Mouse (Mus musculus): Measurements from ENCODE around the gene Ifi27l2b. TPM values are rescaled to one million over a fixed set of nuclear protein-coding genes. Genes with fewer than 3 reads are reported as not detected.
"Not testable (repeated sequence)": the region's sequence is repeated elsewhere in the genome, so short reads cannot be mapped to it uniquely, and the experiment has no call there.

The Ifi27l2b gene
- polyA plus RNA-seq, 1 experiment: 0.19 TPM

GRCm38 (mm10) chr12:103477461-103478015 lies 20.5 kb upstream of the Ifi27l2b start:
- H3K27me3 ChIP-seq (replicated peaks; ENCODE audit: control insufficient read depth, insufficient read depth, low read length): no peaks in the 10 kb centered on the region
- no peak for DNase-seq
- H3K4me3 ChIP-seq (ENCODE audit: insufficient read depth, low read depth, low read length): no peak overlapping the region
- TF ChIP-seq POLR2A (IDR thresholded peaks at IDR 0.05; ENCODE audit: low read depth, low read length) (no peak), CTCF (conservative IDR thresholded peaks at IDR 0.05; ENCODE audit: insufficient read depth, insufficient read length, low read depth, low read length) (no peak)
- H3K4me1 ChIP-seq (ENCODE audit: control insufficient read depth, insufficient read depth, low read length): no peaks in the 10 kb centered on the region
- H3K27ac ChIP-seq (ENCODE audit: insufficient read depth, low read depth, low read length): no peak overlapping the region
- WGBS: 70% methylated on average over 7 of the region's 7 CpGs
- no peaks in the 10 kb centered on the region for H3K36me3 ChIP-seq (ENCODE audit: control insufficient read depth, insufficient read depth, low read length)

GRCm38 (mm10) chr12:103476779-103477389 lies 19.9 kb upstream of the Ifi27l2b start:
- WGBS: 72% methylated on average over 1 of the region's 1 CpGs
- no peak overlapping the region for H3K27ac ChIP-seq (ENCODE audit: insufficient read depth, low read depth, low read length)
- H3K36me3 ChIP-seq (ENCODE audit: control insufficient read depth, insufficient read depth, low read length): no peaks in the 10 kb centered on the region
- no peak overlapping the region for H3K4me3 ChIP-seq (ENCODE audit: insufficient read depth, low read depth, low read length)
- no peak for DNase-seq
- no peak for TF ChIP-seq CTCF (conservative IDR thresholded peaks at IDR 0.05; ENCODE audit: insufficient read depth, insufficient read length, low read depth, low read length)
- no peak for TF ChIP-seq POLR2A (IDR thresholded peaks at IDR 0.05; ENCODE audit: low read depth, low read length)
- H3K4me1 ChIP-seq (ENCODE audit: control insufficient read depth, insufficient read depth, low read length): no peaks in the 10 kb centered on the region
- H3K27me3 ChIP-seq (replicated peaks; ENCODE audit: control insufficient read depth, insufficient read depth, low read length): no peaks in the 10 kb centered on the region

GRCm38 (mm10) chr12:103474481-103474880 lies 17.5 kb upstream of the Ifi27l2b start:
- no peak for DNase-seq
- Histone ChIP-seq H3K4me3 (ENCODE audit: insufficient read depth, low read depth, low read length) (no peak overlapping the region), H3K27me3 (replicated peaks; ENCODE audit: control insufficient read depth, insufficient read depth, low read length) (no peaks in the 10 kb centered on the region), H3K36me3 (ENCODE audit: control insufficient read depth, insufficient read depth, low read length) (no peaks in the 10 kb centered on the region), H3K4me1 (ENCODE audit: control insufficient read depth, insufficient read depth, low read length) (no peaks in the 10 kb centered on the region), H3K27ac (ENCODE audit: insufficient read depth, low read depth, low read length) (no peak overlapping the region)
- WGBS: 35% methylated on average over 2 of the region's 2 CpGs
- TF ChIP-seq POLR2A (IDR thresholded peaks at IDR 0.05; ENCODE audit: low read depth, low read length) (no peak), CTCF (conservative IDR thresholded peaks at IDR 0.05; ENCODE audit: insufficient read depth, insufficient read length, low read depth, low read length) (no peak)

- H3K4me1 ChIP-seq (ENCODE audit: control insufficient read depth, insufficient read depth, low read length); DNase-seq: not testable (repeated sequence)
Measured at GRCm38 (mm10) chr12:103456727-103457126, 296 bp downstream of the Ifi27l2b start.

GRCm38 (mm10) chr12:103453361-103453760 lies 3.7 kb downstream of the Ifi27l2b start:
- Histone ChIP-seq H3K36me3 (ENCODE audit: control insufficient read depth, insufficient read depth, low read length) (no peaks in the 10 kb centered on the region), H3K4me3 (ENCODE audit: insufficient read depth, low read depth, low read length) (no peak overlapping the region), H3K27ac (ENCODE audit: insufficient read depth, low read depth, low read length) (no peak overlapping the region), H3K27me3 (replicated peaks; ENCODE audit: control insufficient read depth, insufficient read depth, low read length) (no peaks in the 10 kb centered on the region), H3K4me1 (ENCODE audit: control insufficient read depth, insufficient read depth, low read length) (no peaks in the 10 kb centered on the region)
- DNase-seq: no peak
- TF ChIP-seq CTCF (conservative IDR thresholded peaks at IDR 0.05; ENCODE audit: insufficient read depth, insufficient read length, low read depth, low read length) (no peak), POLR2A (IDR thresholded peaks at IDR 0.05; ENCODE audit: low read depth, low read length) (no peak)

More at GRCm38 (mm10) chr12:103456727-103457126, 296 bp downstream of the Ifi27l2b start:
- not testable (repeated sequence) for H3K36me3 ChIP-seq (ENCODE audit: control insufficient read depth, insufficient read depth, low read length); H3K27me3 ChIP-seq (replicated peaks; ENCODE audit: control insufficient read depth, insufficient read depth, low read length); H3K27ac ChIP-seq (ENCODE audit: insufficient read depth, low read depth, low read length); H3K4me3 ChIP-seq (ENCODE audit: insufficient read depth, low read depth, low read length)
- no CpG with 5 or more reads among the region's 1 CpGs for WGBS

- 81% methylated on average over 3 of the region's 3 CpGs for WGBS
- no peak overlapping the region for H3K4me3 ChIP-seq (ENCODE audit: insufficient read depth, low read depth, low read length)
- no peaks in the 10 kb centered on the region for H3K36me3 ChIP-seq (ENCODE audit: control insufficient read depth, insufficient read depth, low read length)
- no peak for DNase-seq
- TF ChIP-seq CTCF (conservative IDR thresholded peaks at IDR 0.05; ENCODE audit: insufficient read depth, insufficient read length, low read depth, low read length): no peak
- TF ChIP-seq POLR2A (IDR thresholded peaks at IDR 0.05; ENCODE audit: low read depth, low read length): no peak
- H3K27ac ChIP-seq (ENCODE audit: insufficient read depth, low read depth, low read length): no peak overlapping the region
- H3K4me1 ChIP-seq (ENCODE audit: control insufficient read depth, insufficient read depth, low read length): no peaks in the 10 kb centered on the region
- H3K27me3 ChIP-seq (replicated peaks; ENCODE audit: control insufficient read depth, insufficient read depth, low read length): no peaks in the 10 kb centered on the region
Measured at GRCm38 (mm10) chr12:103445060-103445459, 12.0 kb downstream of the Ifi27l2b start.

- H3K4me1 ChIP-seq (ENCODE audit: control insufficient read depth, insufficient read depth, low read length); DNase-seq: not testable (repeated sequence)
- WGBS: 27% methylated on average over 6 of the region's 7 CpGs
Measured at GRCm38 (mm10) chr12:103444261-103444660, 12.8 kb downstream of the Ifi27l2b start.

More at GRCm38 (mm10) chr12:103444261-103444660, 12.8 kb downstream of the Ifi27l2b start:
- not testable (repeated sequence) for H3K27me3 ChIP-seq (replicated peaks; ENCODE audit: control insufficient read depth, insufficient read depth, low read length); H3K36me3 ChIP-seq (ENCODE audit: control insufficient read depth, insufficient read depth, low read length); H3K27ac ChIP-seq (ENCODE audit: insufficient read depth, low read depth, low read length); H3K4me3 ChIP-seq (ENCODE audit: insufficient read depth, low read depth, low read length)

Data from kidney, adult 2 months (tissue).